Mouse (Mus musculus): ENCODE results near the gene Ctps. TPM values are rescaled to one million over a fixed set of nuclear protein-coding genes. Genes with fewer than 3 reads are reported as not detected.
A peak's percentile ranks its signal among the peaks of the same experiment; 100 is the strongest.

Gene Ctps
- polyA plus RNA-seq (2015; fragmentation: Nextera tagmentation; extraction: Ambion mirVana) = 52.5 and 63.0 TPM in 2 replicates

DNA sequence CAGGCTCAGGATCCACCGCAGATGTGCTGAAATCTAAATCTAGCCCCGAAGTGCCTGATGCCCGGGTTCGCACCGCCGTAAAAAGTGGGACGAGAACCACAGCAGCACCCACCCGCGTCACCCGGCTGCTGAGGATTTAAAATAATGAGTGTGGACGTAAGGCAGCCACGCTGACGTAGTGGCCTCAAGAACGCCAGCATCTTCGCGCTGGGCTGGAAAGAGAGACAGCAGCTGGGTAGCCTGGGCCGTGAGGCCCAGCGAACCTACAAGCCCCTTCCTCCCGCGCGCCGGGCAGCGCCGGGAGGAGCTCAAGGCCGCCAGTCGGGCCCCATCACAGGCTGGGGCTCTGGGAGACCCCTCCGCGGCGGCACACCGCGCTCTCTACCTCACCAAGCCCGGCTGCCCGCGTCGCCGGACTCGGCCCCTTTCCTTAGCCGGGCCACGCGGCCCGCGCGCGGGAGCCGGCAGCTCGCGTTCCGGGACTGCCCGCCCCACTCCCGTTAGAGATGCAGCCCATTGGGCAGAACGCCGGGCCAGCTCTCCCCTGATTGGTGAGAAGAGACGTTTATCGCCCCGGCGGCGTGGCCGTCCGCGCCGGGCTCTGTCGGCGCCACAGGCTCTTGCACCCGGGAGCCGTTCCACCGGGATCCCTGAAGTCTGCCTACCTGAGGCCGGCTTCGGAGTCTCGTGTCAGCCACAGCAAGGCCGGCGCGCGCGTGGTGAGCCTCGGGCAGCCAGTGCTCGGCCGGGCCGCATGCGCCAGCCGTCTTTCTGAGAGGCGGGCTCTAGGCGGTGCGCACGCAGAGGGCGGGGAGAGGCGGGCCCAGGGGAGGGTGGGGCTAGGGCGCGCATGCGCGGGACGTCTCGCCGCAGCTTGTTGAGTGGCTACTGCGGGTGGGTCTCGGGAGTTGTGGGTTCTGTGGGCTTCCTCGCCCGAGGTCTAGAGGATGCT is at the start of gene Ctps:
Gene Ctps, minus strand, starts transcription at position 791 of the 952 bp plus-strand sequence.
- Histone ChIP-seq H3K27ac (ENCODE audit: low read length) (peak within 1 kb of the TSS; percentile 93), H3K27me3 (replicated peaks; ENCODE audit: control insufficient read depth, insufficient read depth, low read length) (no peaks in the 10 kb centered on the region), H3K4me1 (ENCODE audit: control insufficient read depth, insufficient read depth, low read length) (peaks cover 26% of the 10 kb centered on the region), H3K4me2 (ENCODE audit: low read depth, low read length) (peak within 1 kb of the TSS; percentile 80), H3K36me3 (ENCODE audit: control insufficient read depth, insufficient read depth, low read length) (no peaks in the 10 kb centered on the region), H3K4me3 (ENCODE audit: low read length) (peak within 1 kb of the TSS; percentile 89), H3K9ac (ENCODE audit: low read depth, low read length) (peak within 1 kb of the TSS; percentile 92), H3K9me3 (ENCODE audit: control insufficient read depth, low read length) (no peaks in the 10 kb centered on the region)
- WGBS = under 1% methylated on average over 96 of the region's 97 CpGs
- ATAC-seq = peak; percentile 98

- Histone ChIP-seq H3K9ac (ENCODE audit: low read depth, low read length) (no peak overlapping the region), H3K9me3 (ENCODE audit: control insufficient read depth, low read length) (no peaks in the 10 kb centered on the region), H3K4me2 (ENCODE audit: low read depth, low read length) (no peak overlapping the region), H3K27ac (ENCODE audit: low read length) (peak overlapping the region; percentile 82), H3K4me1 (ENCODE audit: control insufficient read depth, insufficient read depth, low read length) (peaks cover 9% of the 10 kb centered on the region; the same call in 1 of the 2 replicates), H3K4me3 (ENCODE audit: low read length) (no peak overlapping the region), H3K36me3 (ENCODE audit: control insufficient read depth, insufficient read depth, low read length) (no peaks in the 10 kb centered on the region), H3K27me3 (replicated peaks; ENCODE audit: control insufficient read depth, insufficient read depth, low read length) (no peaks in the 10 kb centered on the region)
- ATAC-seq = peak; percentile 70
- 60% methylated on average over 13 of the region's 13 CpGs for WGBS
These were observed 46.3 kb upstream of the Ctps start for GRCm38 (mm10) chr4:120616199-120617025.

GRCm38 (mm10) chr4:120615528-120616081 is 45.5 kb upstream of the Ctps start:
- Histone ChIP-seq H3K9ac (ENCODE audit: low read depth, low read length) (0 out of 2 replicates have a peak overlapping the region, but pooled peaks have one; percentile 1), H3K4me2 (ENCODE audit: low read depth, low read length) (no peak overlapping the region), H3K9me3 (ENCODE audit: control insufficient read depth, low read length) (no peaks in the 10 kb centered on the region), H3K36me3 (ENCODE audit: control insufficient read depth, insufficient read depth, low read length) (no peaks in the 10 kb centered on the region), H3K27me3 (replicated peaks; ENCODE audit: control insufficient read depth, insufficient read depth, low read length) (no peaks in the 10 kb centered on the region), H3K4me3 (ENCODE audit: low read length) (no peak overlapping the region), H3K27ac (ENCODE audit: low read length) (peak overlapping the region; percentile 82), H3K4me1 (ENCODE audit: control insufficient read depth, insufficient read depth, low read length) (peaks cover 9% of the 10 kb centered on the region; the same call in 1 of the 2 replicates)
- WGBS = 25% methylated on average over 10 of the region's 10 CpGs
- peak; percentile 58 for ATAC-seq

GRCm38 (mm10) chr4:120614644-120615043 is 44.6 kb upstream of the Ctps start:
- Histone ChIP-seq H3K4me3 (ENCODE audit: low read length) (no peak overlapping the region), H3K36me3 (ENCODE audit: control insufficient read depth, insufficient read depth, low read length) (no peaks in the 10 kb centered on the region), H3K9ac (ENCODE audit: low read depth, low read length) (no peak overlapping the region), H3K27ac (ENCODE audit: low read length) (no peak overlapping the region), H3K4me2 (ENCODE audit: low read depth, low read length) (no peak overlapping the region), H3K27me3 (replicated peaks; ENCODE audit: control insufficient read depth, insufficient read depth, low read length) (no peaks in the 10 kb centered on the region), H3K4me1 (ENCODE audit: control insufficient read depth, insufficient read depth, low read length) (peaks cover 9% of the 10 kb centered on the region; the same call in 1 of the 2 replicates), H3K9me3 (ENCODE audit: control insufficient read depth, low read length) (no peaks in the 10 kb centered on the region)
- ATAC-seq = no peak
- WGBS = 83% methylated on average over 9 of the region's 9 CpGs

- no peaks in the 10 kb centered on the region for H3K36me3 ChIP-seq (ENCODE audit: control insufficient read depth, insufficient read depth, low read length)
- 69% methylated on average over 8 of the region's 8 CpGs for WGBS
- no peak overlapping the region for H3K27ac ChIP-seq (ENCODE audit: low read length)
- no peak for ATAC-seq
- no peak overlapping the region for H3K4me2 ChIP-seq (ENCODE audit: low read depth, low read length)
- H3K4me3 ChIP-seq (ENCODE audit: low read length) = no peak overlapping the region
- H3K9ac ChIP-seq (ENCODE audit: low read depth, low read length) = no peak overlapping the region
- no peaks in the 10 kb centered on the region for H3K9me3 ChIP-seq (ENCODE audit: control insufficient read depth, low read length)
- no peaks in the 10 kb centered on the region for H3K27me3 ChIP-seq (replicated peaks; ENCODE audit: control insufficient read depth, insufficient read depth, low read length)
- peaks cover 9% of the 10 kb centered on the region; the same call in 1 of the 2 replicates for H3K4me1 ChIP-seq (ENCODE audit: control insufficient read depth, insufficient read depth, low read length)
These were observed 43.7 kb upstream of the Ctps start for GRCm38 (mm10) chr4:120613691-120614329.

DNA sequence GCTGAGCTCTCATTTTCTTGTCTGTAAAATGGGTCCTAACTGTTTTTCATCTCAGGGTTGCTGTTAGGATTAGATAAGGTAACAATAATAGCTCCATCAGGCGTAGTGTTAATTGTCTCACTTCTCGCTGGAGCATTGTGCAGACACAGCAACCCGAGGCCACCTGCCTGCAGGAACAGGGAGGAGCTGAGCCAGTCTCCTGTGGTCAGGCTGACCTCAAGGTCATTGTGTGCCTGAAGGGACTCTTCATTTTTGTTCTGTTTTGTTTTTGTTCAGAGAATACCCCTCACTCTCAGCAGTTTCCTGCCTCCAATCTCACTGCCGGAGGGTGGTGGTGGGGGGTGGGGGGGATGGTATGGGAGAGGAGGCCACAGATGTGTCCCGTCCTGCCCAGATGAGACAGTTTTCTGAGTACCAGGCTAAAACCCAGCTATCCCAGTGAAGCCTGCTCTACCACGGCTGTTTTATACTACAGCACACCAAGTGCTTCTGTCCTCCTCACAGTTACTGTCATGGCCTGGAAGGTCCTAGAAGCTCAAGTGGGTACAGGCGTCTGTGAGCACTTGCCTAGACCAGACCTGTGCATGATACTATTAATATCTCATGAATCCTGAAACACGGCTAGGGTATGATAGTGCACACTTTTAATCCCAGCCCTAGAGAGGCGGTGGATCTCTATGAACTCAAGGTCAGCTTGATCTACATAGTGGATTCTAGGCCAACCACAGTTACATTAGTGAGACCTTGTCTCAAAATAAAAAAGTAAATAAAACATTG is 42.4 kb upstream of the Ctps start:
- Histone ChIP-seq H3K27me3 (replicated peaks; ENCODE audit: control insufficient read depth, insufficient read depth, low read length) (no peaks in the 10 kb centered on the region), H3K9ac (ENCODE audit: low read depth, low read length) (no peak overlapping the region), H3K9me3 (ENCODE audit: control insufficient read depth, low read length) (no peaks in the 10 kb centered on the region), H3K36me3 (ENCODE audit: control insufficient read depth, insufficient read depth, low read length) (no peaks in the 10 kb centered on the region), H3K4me2 (ENCODE audit: low read depth, low read length) (no peak overlapping the region), H3K4me3 (ENCODE audit: low read length) (no peak overlapping the region), H3K4me1 (ENCODE audit: control insufficient read depth, insufficient read depth, low read length) (peaks cover 9% of the 10 kb centered on the region; the same call in 1 of the 2 replicates), H3K27ac (ENCODE audit: low read length) (no peak overlapping the region)
- WGBS = 43% methylated on average over 9 of the region's 9 CpGs
- no peak for ATAC-seq

DNA sequence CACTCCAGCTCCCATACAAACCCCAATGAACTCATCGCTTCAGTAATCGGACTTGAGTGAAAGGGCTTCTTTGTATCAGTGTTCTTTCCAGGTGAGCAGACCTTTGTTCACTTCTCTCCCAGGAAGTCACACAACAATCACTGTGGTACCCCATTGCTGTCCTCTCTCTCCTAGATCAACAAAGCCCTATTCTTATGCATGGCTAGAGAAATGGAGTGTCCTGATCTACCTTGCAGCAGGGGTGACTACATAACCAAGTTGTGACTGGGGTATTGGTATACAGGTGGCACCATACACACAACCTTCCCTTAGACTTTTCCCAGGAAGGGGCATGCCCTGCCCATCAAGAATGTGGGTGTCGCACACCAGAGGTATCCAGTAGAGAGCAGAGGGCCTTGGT is 40.9 kb upstream of the Ctps start:
- Histone ChIP-seq H3K9ac (ENCODE audit: low read depth, low read length) (no peak overlapping the region), H3K9me3 (ENCODE audit: control insufficient read depth, low read length) (no peaks in the 10 kb centered on the region), H3K36me3 (ENCODE audit: control insufficient read depth, insufficient read depth, low read length) (no peaks in the 10 kb centered on the region), H3K27me3 (replicated peaks; ENCODE audit: control insufficient read depth, insufficient read depth, low read length) (no peaks in the 10 kb centered on the region), H3K4me1 (ENCODE audit: control insufficient read depth, insufficient read depth, low read length) (peaks cover 4% of the 10 kb centered on the region; the same call in 1 of the 2 replicates), H3K4me2 (ENCODE audit: low read depth, low read length) (no peak overlapping the region), H3K4me3 (ENCODE audit: low read length) (no peak overlapping the region), H3K27ac (ENCODE audit: low read length) (no peak overlapping the region)
- no peak for ATAC-seq
- WGBS = 87% methylated on average over 3 of the region's 3 CpGs

DNA sequence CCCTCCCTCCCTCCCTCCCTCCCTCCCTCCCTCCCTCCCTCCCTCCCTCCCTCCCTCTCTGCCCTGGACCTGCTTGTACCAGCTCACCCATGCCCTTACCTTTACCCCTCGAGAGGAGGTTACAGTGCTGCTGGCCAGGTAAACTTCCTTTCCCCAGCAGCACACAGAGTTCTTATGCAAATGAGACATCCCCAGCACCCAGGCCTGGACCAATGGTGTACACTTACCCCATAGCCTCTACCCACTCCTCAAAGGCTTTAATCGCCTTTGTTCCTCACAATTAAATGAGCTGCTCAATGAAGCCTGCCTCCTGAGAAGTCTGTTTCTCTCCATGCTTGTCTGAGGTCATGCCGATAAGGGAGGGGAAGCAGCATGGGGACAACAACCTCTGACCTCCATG is 36.9 kb upstream of the Ctps start:
- Histone ChIP-seq H3K9me3 (ENCODE audit: control insufficient read depth, low read length) (no peaks in the 10 kb centered on the region), H3K27ac (ENCODE audit: low read length) (no peak overlapping the region), H3K4me3 (ENCODE audit: low read length) (no peak overlapping the region), H3K27me3 (replicated peaks; ENCODE audit: control insufficient read depth, insufficient read depth, low read length) (no peaks in the 10 kb centered on the region), H3K4me1 (ENCODE audit: control insufficient read depth, insufficient read depth, low read length) (no peaks in the 10 kb centered on the region), H3K36me3 (ENCODE audit: control insufficient read depth, insufficient read depth, low read length) (no peaks in the 10 kb centered on the region), H3K9ac (ENCODE audit: low read depth, low read length) (no peak overlapping the region), H3K4me2 (ENCODE audit: low read depth, low read length) (no peak overlapping the region)
- WGBS = 58% methylated on average over 2 of the region's 3 CpGs
- ATAC-seq = no peak
